Mouse (Mus musculus): ENCODE measurements around the gene Gm10799.
"Not testable (repeated sequence)": the region's sequence is repeated elsewhere in the genome, so short reads cannot be mapped to it uniquely, and the experiment has no call there.

GRCm38 (mm10) chr2:104081436-104082050, 13.2 kb upstream of the Gm10799 start:
- not testable (repeated sequence) for TF ChIP-seq CTCF (IDR thresholded peaks at IDR 0.05; ENCODE audit: insufficient read depth, low read length); POLR2A (IDR thresholded peaks at IDR 0.05; ENCODE audit: borderline replicate concordance, extremely low read depth, low read depth, low read length)
